Comparison of ENCODE assay signal across 26 mouse cellular contexts in genomic region chr5:119820452-119820851, GRCm38 (mm10). TPM values are rescaled to one million over a fixed set of nuclear protein-coding genes. Genes with fewer than 3 reads are reported as not detected.
DNase-seq lines count a peak whose midpoint lies in the region; ATAC-seq and TF ChIP-seq lines count a peak whose summit lies in the region.
"Had no signal": no experiment of that assay in that cellular context is flagged by ENCODE, and none has a peak within 500 bp of the region (broad histone marks: within the 10 kb centered on the region; RNA-seq: fewer than 3 reads in every experiment).

No protein-coding gene starts in this region.

- ATAC-seq in lung, embryonic 14.5 days (ENCODE audit: insufficient read depth), result peak; percentile 45; the same call in 1 of the 2 replicates
- peak; percentile 37; the same call in 1 of the 2 replicates for ATAC-seq in lung, embryonic 16.5 days (ENCODE audit: low read depth)
- ATAC-seq: activated CD4-positive, CD25-positive, alpha-beta regulatory T cell, adult 4 months; CD4-positive, CD25-positive, alpha-beta regulatory T cell, adult 4 months; forebrain, embryonic 13.5 days; forebrain, embryonic 15.5 days; Patski had no signal

- no peak overlapping the region for H3K4me2 ChIP-seq in lung, embryonic 14.5 days
- no peak overlapping the region for H3K4me2 ChIP-seq in lung, embryonic 16.5 days (ENCODE audit: low read depth, low read length)
- H3K4me2 ChIP-seq: embryonic facial prominence, embryonic 12.5 days; forebrain, embryonic 13.5 days; forebrain, embryonic 15.5 days had no signal

- WGBS in lung, embryonic 14.5 days, result 77% methylated on average over 6 of the region's 6 CpGs
- 60% methylated on average over 6 of the region's 6 CpGs for WGBS in lung, embryonic 16.5 days

- peak; percentile 60 for DNase-seq in lung, embryonic 14.5 days
- no peak for DNase-seq in lung, postnatal 25 days (ENCODE audit: low spot score)
- no peak for DNase-seq in lung, postnatal 14 days
- peak; percentile 61 for DNase-seq in lung, postnatal 10 days
- DNase-seq in lung, postnatal 36 days, result no peak
- DNase-seq: adrenal gland, adult 8-10 months; adrenal gland, postnatal 14 days; adrenal gland, postnatal 36 days; B cell, adult 2 months; cerebellum, adult 11-12 months; cerebellum, adult 2 months; cerebellum, adult 9-10 months; cerebellum, postnatal 10 days; cerebellum, postnatal 25 days had no signal

- H3K4me3 ChIP-seq in lung, embryonic 14.5 days (ENCODE audit: low read depth, low read length), result no peak overlapping the region
- H3K4me3 ChIP-seq in lung, embryonic 16.5 days (ENCODE audit: low read length), result no peak overlapping the region
- H3K4me3 ChIP-seq: embryonic facial prominence, embryonic 10.5 days; embryonic facial prominence, embryonic 12.5 days; forebrain, embryonic 13.5 days; forebrain, embryonic 15.5 days had no signal

- TF ChIP-seq CTCF in lung, embryonic 14.5 days (IDR thresholded peaks at IDR 0.05; ENCODE audit: low read depth), result no peak

- H3K9me3 ChIP-seq in lung, embryonic 14.5 days (ENCODE audit: low read depth, low read length), result no peaks in the 10 kb centered on the region
- no peaks in the 10 kb centered on the region; the same call in 1 of the 2 replicates for H3K9me3 ChIP-seq in lung, embryonic 16.5 days (ENCODE audit: control insufficient read depth, low read length)
- H3K9me3 ChIP-seq: embryonic facial prominence, embryonic 10.5 days; embryonic facial prominence, embryonic 12.5 days; forebrain, embryonic 13.5 days; forebrain, embryonic 15.5 days had no signal

- H3K36me3 ChIP-seq in lung, embryonic 14.5 days (ENCODE audit: insufficient read depth), result 0 out of 2 replicates have a peak, but pooled peaks cover 8% of the 10 kb centered on the region
- 0 out of 2 replicates have a peak, but pooled peaks cover 1% of the 10 kb centered on the region for H3K36me3 ChIP-seq in lung, embryonic 16.5 days (ENCODE audit: control insufficient read depth, insufficient read depth, low read length)
- H3K36me3 ChIP-seq: embryonic facial prominence, embryonic 10.5 days; embryonic facial prominence, embryonic 12.5 days; forebrain, embryonic 15.5 days; G1E had no signal

- peaks cover 2% of the 10 kb centered on the region; the same call in 1 of the 2 replicates for H3K4me1 ChIP-seq in lung, embryonic 14.5 days (ENCODE audit: insufficient read depth)
- H3K4me1 ChIP-seq in lung, embryonic 16.5 days (replicated peaks; ENCODE audit: control insufficient read depth, insufficient read depth, low read length), result peaks cover 13% of the 10 kb centered on the region
- H3K4me1 ChIP-seq: embryonic facial prominence, embryonic 10.5 days; embryonic facial prominence, embryonic 12.5 days; forebrain, embryonic 13.5 days; forebrain, embryonic 15.5 days had no signal

- no peak overlapping the region for H3K9ac ChIP-seq in lung, embryonic 14.5 days
- no peak overlapping the region for H3K9ac ChIP-seq in lung, embryonic 16.5 days (ENCODE audit: low read length)
- H3K9ac ChIP-seq: embryonic facial prominence, embryonic 12.5 days; forebrain, embryonic 13.5 days; forebrain, embryonic 15.5 days had no signal

- H3K27me3 ChIP-seq in lung, embryonic 14.5 days (ENCODE audit: insufficient read depth, low read length), result no peaks in the 10 kb centered on the region
- H3K27me3 ChIP-seq in lung, embryonic 16.5 days (ENCODE audit: control insufficient read depth, insufficient read depth, low read depth, low read length), result no peaks in the 10 kb centered on the region; the same call in 1 of the 2 replicates
- H3K27me3 ChIP-seq: CH12.LX had no signal

- no peak overlapping the region for H3K27ac ChIP-seq in lung, embryonic 14.5 days (ENCODE audit: low read depth)
- H3K27ac ChIP-seq in lung, embryonic 16.5 days (ENCODE audit: low read length), result peak overlapping the region; percentile 43; the same call in 1 of the 2 replicates
- H3K27ac ChIP-seq: embryonic facial prominence, embryonic 10.5 days; embryonic facial prominence, embryonic 12.5 days; forebrain, embryonic 13.5 days; forebrain, embryonic 15.5 days had no signal

RNA-seq across cellular contexts. Expression of gene Tbx5, which starts 12.0 kb away (rescaled TPM):
- 57.7 and 59.4 TPM in 2 replicates for polyA plus RNA-seq in lung, embryonic 14.5 days (2014; fragmentation: Nextera tagmentation; extraction: Ambion mirVana)
- 53.0 and 58.7 TPM in 2 replicates for polyA plus RNA-seq in lung, embryonic 16.5 days (2015; fragmentation: Nextera tagmentation; extraction: Ambion mirVana)
- polyA plus RNA-seq: activated CD4-positive, CD25-positive, alpha-beta regulatory T cell, adult 4 months; CD4-positive, CD25-positive, alpha-beta regulatory T cell, adult 4 months; cerebellum, adult 2 months; cortical plate, adult 2 months; forebrain, embryonic 11.5 days; forebrain, embryonic 15.5 days; G1E; Patski had no signal

Comparison
In these comparisons a context has a peak if more than half of its experiments do, and no peak if none do; other contexts are left out.
1. DNase-seq: peak in lung, embryonic 14.5 days (single experiment) and lung, postnatal 10 days (single experiment); none in lung, postnatal 25 days (single experiment), lung, postnatal 14 days (single experiment) and lung, postnatal 36 days (single experiment).